Mouse (Mus musculus): ENCODE results near the gene Ino80e. TPM values are rescaled to one million over a fixed set of nuclear protein-coding genes. Genes with fewer than 3 reads are reported as not detected.

Ino80e gene
- polyA plus RNA-seq, 1 experiment from 2014 or later = 59.9 TPM

DNA sequence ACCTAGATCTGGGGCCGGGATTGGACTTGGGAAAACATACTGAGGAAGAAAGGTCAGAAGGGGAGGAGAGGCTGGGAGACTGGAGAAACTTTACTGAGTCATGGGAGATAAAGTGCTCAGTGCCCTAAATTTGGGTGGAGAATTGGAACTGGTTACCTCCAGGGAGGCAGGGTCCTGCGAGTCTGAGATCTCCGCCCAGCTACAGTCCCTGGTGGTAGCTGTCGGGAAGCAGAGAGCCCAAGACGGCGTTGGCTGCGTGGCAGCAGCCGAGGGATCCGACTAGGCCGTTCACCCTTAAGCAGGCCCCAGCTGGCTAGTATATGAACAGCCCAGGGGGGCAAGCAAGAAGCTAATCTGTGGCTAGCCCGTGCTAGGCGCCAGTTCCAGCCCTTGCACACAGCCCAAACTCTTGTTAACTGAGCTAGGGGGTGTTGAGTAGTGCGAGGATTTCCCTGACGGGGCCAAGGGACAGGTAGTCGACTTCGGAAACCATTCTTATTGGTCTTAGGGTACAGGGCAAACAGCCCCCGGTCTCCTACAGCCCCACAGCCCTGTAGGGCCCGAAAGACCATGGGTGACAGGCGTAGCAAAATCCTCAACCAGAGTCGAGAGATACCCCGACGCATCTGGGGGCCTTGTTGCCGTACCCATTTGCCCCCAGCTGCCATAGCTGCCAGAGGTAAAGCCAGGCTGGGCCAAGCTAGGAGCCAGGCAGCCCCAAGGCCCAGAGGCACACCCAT is 7.8 kb upstream of the Ino80e start:
- WGBS (ENCODE audit: missing documents) = 97% methylated on average over 19 of the region's 23 CpGs

GRCm38 (mm10) chr7:126868003-126868402 is 5.8 kb upstream of the Ino80e start:
- peaks cover 63% of the 10 kb centered on the region for H3K36me3 ChIP-seq (ENCODE audit: inconsistent target)
- WGBS (ENCODE audit: missing documents) = 82% methylated on average over 12 of the region's 12 CpGs
- no peak overlapping the region for H3K4me3 ChIP-seq (ENCODE audit: inconsistent target)
- H3K79me2 ChIP-seq (ENCODE audit: inconsistent target) = no peaks in the 10 kb centered on the region
- H3K27ac ChIP-seq = no peak overlapping the region

More for the DNA sequence above, 7.8 kb upstream of the Ino80e start:
- no peak overlapping the region for H3K27ac ChIP-seq
- no peak overlapping the region for H3K4me3 ChIP-seq (ENCODE audit: inconsistent target)
- peaks cover 83% of the 10 kb centered on the region for H3K36me3 ChIP-seq (ENCODE audit: inconsistent target)
- H3K79me2 ChIP-seq (ENCODE audit: inconsistent target) = no peaks in the 10 kb centered on the region; the same call in 1 of the 2 replicates

DNA sequence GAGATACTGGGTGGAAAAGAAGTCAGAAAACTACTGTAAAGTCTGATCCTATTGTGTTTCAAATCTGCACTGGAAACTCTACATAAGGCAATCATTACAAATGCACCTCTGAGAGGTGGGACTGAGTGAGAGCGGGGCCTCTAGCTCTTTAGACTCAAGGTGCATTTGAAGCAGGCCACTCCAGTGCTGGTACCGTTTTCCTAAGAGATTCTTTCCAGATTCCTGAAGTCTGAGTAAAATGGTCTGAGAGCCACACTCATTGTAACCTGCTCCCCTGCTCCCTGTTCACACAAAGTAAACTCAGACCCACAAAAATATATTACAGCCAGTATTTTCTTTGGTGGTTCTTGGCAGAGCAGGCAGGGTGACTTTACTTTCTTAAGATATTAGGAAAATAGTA is 5.4 kb upstream of the Ino80e start:
- no peaks in the 10 kb centered on the region for H3K79me2 ChIP-seq (ENCODE audit: inconsistent target)
- H3K27ac ChIP-seq = no peak overlapping the region
- no peak overlapping the region for H3K4me3 ChIP-seq (ENCODE audit: inconsistent target)
- peaks cover 58% of the 10 kb centered on the region for H3K36me3 ChIP-seq (ENCODE audit: inconsistent target)
- 90% methylated on average over 2 of the region's 2 CpGs for WGBS (ENCODE audit: missing documents)

DNA sequence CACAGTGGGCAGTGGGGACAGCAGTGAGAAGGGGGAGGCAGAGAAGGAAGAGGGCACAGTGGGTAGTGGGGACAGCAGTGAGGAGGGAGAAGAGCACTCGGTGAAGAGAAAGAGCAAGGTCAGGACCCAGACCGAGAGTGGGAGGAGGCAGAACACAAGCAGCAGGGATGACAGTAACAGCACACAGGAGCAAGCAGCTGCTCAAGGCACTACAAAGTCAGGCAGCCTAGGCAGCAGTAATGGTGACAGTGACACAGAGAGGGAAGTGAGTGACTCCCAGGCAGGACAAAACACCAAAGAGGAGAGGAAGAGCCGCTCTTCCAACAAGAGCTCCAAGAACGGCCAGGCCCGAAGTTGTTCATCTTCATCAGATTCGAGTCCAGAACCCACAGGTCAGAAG is 1.6 kb upstream of the Ino80e start:
- H3K4me3 ChIP-seq (ENCODE audit: inconsistent target) = no peak overlapping the region
- WGBS (ENCODE audit: missing documents) = 74% methylated on average over 5 of the region's 6 CpGs
- H3K79me2 ChIP-seq (ENCODE audit: inconsistent target) = peaks cover 19% of the 10 kb centered on the region; the same call in 1 of the 2 replicates
- peaks cover 29% of the 10 kb centered on the region; the same call in 1 of the 2 replicates for H3K36me3 ChIP-seq (ENCODE audit: inconsistent target)
- no peak overlapping the region for H3K27ac ChIP-seq

DNA sequence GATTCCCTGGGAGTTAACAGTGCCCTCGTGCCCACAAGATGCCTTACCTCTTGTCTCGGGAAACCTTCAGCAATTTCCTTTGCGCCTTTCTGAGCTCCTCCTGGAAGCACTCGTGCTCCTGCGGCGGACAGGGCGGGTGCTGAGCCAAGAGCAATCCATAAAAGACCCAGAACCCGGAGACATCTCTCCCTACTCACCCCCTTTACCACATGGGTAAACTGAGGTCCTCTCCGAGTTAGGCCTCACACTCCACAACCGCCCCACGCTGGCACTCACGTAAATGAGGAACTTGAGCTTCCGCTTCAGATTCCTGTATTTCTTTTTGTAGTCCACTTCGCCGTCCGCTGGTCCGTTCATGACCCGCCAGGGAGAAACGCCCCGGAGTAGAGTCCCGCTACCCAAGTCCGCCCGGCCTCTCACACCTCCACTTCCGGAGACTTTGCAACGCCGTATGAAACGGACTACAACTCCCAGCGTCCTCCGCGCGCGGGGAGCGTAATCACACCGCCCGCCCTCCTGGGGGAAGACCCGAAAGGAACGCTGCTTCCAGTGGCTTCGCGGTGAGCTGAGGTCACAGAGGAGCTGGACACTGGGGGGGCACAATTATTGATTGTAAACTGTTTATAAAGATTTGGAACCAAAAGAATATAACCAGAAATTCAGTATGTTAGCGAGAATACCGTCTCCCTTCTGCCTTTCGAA is 597 bp downstream of the Ino80e start, which contains the start of gene Hirip3:
Gene Hirip3 (plus strand): TSS at position 544 of the 702 bp plus-strand sequence.
- peak within 1 kb of the TSS; percentile 69 for H3K27ac ChIP-seq
- H3K79me2 ChIP-seq (ENCODE audit: inconsistent target) = peaks cover 19% of the 10 kb centered on the region; the same call in 1 of the 2 replicates
- H3K4me3 ChIP-seq (ENCODE audit: inconsistent target) = peak within 1 kb of the TSS; percentile 80
- 1% methylated on average over 42 of the region's 42 CpGs for WGBS (ENCODE audit: missing documents)
- H3K36me3 ChIP-seq (ENCODE audit: inconsistent target) = peaks cover 24% of the 10 kb centered on the region

DNA sequence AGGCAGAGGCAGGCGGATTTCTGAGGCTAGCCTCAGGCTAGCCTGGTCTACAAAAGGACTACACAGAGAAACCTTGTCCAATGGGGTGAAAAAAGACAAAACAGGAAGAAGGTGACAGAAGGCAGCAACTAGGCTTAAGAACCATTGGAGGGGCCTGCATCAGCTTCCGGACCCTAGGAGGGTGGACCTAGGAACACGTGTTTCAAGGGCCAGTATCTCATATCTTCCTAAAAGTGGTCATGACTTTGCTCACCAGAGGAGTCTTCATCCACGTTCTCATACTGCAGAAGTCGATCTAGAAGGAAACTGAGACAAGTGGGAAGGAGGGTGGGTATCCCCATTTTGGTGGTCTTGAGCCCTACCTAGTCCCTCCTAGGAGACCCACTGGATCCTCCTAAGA is 1.2 kb downstream of the Ino80e start:
- H3K36me3 ChIP-seq (ENCODE audit: inconsistent target) = peaks cover 30% of the 10 kb centered on the region
- H3K27ac ChIP-seq = peak overlapping the region; percentile 69
- H3K4me3 ChIP-seq (ENCODE audit: inconsistent target) = peak overlapping the region; percentile 80
- H3K79me2 ChIP-seq (ENCODE audit: inconsistent target) = peaks cover 19% of the 10 kb centered on the region; the same call in 1 of the 2 replicates
- WGBS (ENCODE audit: missing documents) = 39% methylated on average over 5 of the region's 5 CpGs

- peaks cover 19% of the 10 kb centered on the region; the same call in 1 of the 2 replicates for H3K79me2 ChIP-seq (ENCODE audit: inconsistent target)
- H3K27ac ChIP-seq = no peak overlapping the region
- WGBS (ENCODE audit: missing documents) = 83% methylated on average over 9 of the region's 9 CpGs
- no peak overlapping the region for H3K4me3 ChIP-seq (ENCODE audit: inconsistent target)
- H3K36me3 ChIP-seq (ENCODE audit: inconsistent target) = peaks cover 71% of the 10 kb centered on the region
Observed at GRCm38 (mm10) chr7:126856741-126857420, 5.3 kb downstream of the Ino80e start.

DNA sequence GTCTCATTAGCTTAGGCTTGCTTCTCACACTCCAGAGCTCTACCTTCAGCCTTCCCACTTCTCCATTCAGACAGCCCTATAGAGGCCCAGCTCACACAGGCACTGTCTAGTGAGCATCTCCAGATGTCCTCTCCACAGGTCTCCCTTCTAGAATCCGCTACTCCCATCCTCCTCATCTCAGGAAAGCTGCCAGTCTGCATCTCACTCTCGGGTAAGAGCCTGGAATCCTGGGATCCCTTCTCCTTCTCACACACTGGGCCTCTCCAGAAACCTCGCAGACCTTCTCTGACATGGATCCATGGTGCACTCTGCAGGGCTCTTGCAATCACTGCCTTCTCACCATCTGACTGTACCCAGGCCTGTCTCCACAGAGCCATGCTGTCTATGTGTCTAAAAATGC is 6.5 kb downstream of the Ino80e start:
- WGBS (ENCODE audit: missing documents) = 92% methylated on average over 3 of the region's 3 CpGs
- Histone ChIP-seq H3K27ac (no peak overlapping the region), H3K4me3 (ENCODE audit: inconsistent target) (no peak overlapping the region), H3K36me3 (ENCODE audit: inconsistent target) (peaks cover 73% of the 10 kb centered on the region), H3K79me2 (ENCODE audit: inconsistent target) (peaks cover 9% of the 10 kb centered on the region; the same call in 1 of the 2 replicates)

GRCm38 (mm10) chr7:126853454-126853853 is 8.7 kb downstream of the Ino80e start:
- Histone ChIP-seq H3K4me3 (ENCODE audit: inconsistent target) (no peak overlapping the region), H3K27ac (no peak overlapping the region), H3K79me2 (ENCODE audit: inconsistent target) (no peaks in the 10 kb centered on the region), H3K36me3 (ENCODE audit: inconsistent target) (peaks cover 64% of the 10 kb centered on the region)
- WGBS (ENCODE audit: missing documents) = 96% methylated on average over 5 of the region's 5 CpGs

DNA sequence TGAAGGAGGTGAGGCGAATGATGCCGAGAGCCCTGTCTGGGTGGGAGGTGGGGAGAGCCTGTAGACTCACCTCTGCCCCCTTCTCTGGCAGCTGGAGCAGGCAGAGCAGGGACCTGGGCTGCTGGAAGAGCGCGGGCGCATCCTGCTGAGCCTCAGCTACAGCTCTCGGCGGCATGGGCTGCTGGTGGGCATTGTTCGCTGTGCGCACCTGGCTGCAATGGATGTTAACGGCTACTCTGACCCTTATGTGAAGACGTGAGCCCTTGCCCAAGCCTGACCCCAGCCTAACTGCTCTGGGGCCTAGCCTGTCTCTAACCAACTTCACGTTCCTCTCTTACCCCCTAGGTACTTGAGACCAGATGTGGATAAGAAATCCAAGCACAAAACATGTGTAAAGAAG is 11.0 kb downstream of the Ino80e start:
- Histone ChIP-seq H3K36me3 (ENCODE audit: inconsistent target) (peaks cover 45% of the 10 kb centered on the region), H3K4me3 (ENCODE audit: inconsistent target) (no peak overlapping the region), H3K79me2 (ENCODE audit: inconsistent target) (no peaks in the 10 kb centered on the region), H3K27ac (no peak overlapping the region)
- 76% methylated on average over 12 of the region's 12 CpGs for WGBS (ENCODE audit: missing documents)

DNA sequence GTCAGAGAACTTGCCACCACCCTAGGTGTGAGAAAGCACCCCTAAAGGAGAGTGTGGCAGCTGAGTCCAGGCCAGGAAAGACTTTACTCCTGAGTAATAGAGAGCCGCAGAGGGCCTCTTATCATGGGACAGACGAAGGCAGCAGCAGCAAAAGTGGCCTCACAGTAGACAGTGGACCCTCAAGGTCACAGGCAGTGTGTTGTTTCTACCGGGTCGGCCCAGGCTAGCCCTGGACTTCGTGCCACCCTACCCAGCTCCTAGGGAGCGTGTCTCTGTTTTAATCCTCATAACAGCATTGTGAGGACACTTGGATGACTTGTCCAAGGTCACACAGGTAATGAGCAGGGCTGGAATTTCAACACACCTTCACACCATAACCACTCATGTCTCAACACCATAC is 12.0 kb downstream of the Ino80e start:
- peaks cover 35% of the 10 kb centered on the region; the same call in 1 of the 2 replicates for H3K36me3 ChIP-seq (ENCODE audit: inconsistent target)
- WGBS (ENCODE audit: missing documents) = 86% methylated on average over 6 of the region's 6 CpGs
- no peak overlapping the region for H3K4me3 ChIP-seq (ENCODE audit: inconsistent target)
- no peaks in the 10 kb centered on the region for H3K79me2 ChIP-seq (ENCODE audit: inconsistent target)
- H3K27ac ChIP-seq = no peak overlapping the region

DNA sequence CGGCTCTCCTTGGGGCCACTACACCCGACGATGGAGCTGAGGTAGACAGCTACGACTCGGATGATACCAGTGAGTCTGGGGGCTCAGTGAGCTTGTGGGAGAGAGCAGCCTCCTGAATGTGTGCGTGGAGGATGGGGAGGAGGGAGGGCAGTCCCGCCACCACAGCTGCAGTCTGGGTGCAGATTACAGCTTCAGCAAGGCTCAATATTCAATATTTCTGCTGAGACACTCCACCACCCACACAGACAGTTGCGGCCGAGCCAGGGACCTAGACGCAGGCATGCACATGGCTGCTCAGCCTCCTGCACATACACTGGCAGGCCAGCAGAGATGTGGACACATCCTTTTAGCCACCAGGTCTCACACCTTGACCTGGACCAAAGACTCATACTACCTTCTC is 13.4 kb downstream of the Ino80e start:
- Histone ChIP-seq H3K4me3 (ENCODE audit: inconsistent target) (no peak overlapping the region), H3K36me3 (ENCODE audit: inconsistent target) (peaks cover 21% of the 10 kb centered on the region; the same call in 1 of the 2 replicates), H3K79me2 (ENCODE audit: inconsistent target) (no peaks in the 10 kb centered on the region), H3K27ac (no peak overlapping the region)
- 42% methylated on average over 10 of the region's 10 CpGs for WGBS (ENCODE audit: missing documents)

DNA sequence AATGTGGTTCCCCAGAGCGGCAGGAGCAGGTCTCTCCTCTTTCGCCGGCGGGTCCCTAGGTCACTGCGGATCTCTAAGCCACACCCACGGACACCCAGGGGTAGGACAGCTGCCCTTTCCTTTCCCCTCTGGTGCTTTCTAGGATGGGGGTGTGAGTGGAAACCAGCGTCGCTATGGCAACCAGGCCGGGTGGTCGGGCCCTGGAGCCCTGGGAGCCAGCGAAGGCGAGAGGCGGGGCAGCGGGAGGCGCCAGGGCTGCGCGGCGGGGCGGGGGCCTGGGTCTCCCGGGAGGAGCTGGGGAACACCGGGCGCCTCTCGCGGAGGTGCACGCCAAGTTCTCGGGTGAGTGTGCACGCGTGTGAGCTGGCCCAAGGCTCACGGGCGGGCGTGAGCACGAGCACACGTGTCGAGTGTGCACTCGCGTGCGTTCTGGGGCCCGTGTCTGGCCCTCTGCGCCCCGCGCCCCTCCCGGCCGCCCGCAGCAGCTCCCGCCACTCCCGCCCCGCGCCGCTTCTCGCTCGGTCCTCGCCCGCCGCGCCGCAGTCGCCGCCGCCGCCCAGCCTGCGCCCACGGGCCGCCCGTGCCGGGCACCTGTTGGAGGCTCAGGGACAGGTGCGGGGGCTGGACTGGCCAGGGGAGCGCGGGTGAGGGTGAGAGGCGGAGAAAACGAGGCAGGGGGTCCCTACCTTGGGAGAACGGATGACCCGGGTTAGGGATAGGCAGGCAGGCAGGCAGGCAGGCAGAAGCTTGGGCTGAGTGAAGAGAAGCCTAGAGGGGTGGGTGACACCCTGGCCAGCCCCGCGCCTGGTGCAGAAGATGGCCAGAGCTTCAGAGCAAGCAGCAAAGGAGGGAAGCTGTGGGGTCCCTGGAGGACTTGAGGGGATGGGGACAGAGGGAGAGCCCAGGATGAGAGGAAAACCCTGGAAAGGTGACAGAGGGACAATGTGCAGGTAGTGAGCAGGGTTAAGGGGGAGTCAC is 14.5 kb downstream of the Ino80e start:
- Histone ChIP-seq H3K4me3 (ENCODE audit: inconsistent target) (no peak overlapping the region), H3K36me3 (ENCODE audit: inconsistent target) (peaks cover 10% of the 10 kb centered on the region; the same call in 1 of the 2 replicates), H3K27ac (no peak overlapping the region), H3K79me2 (ENCODE audit: inconsistent target) (no peaks in the 10 kb centered on the region)
- 6% methylated on average over 56 of the region's 74 CpGs for WGBS (ENCODE audit: missing documents)

- H3K4me3 ChIP-seq (ENCODE audit: inconsistent target) = no peak within 1 kb of the TSS
- peaks cover 4% of the 10 kb centered on the region; the same call in 1 of the 2 replicates for H3K36me3 ChIP-seq (ENCODE audit: inconsistent target)
- 61% methylated on average over 4 of the region's 4 CpGs for WGBS (ENCODE audit: missing documents)
- H3K79me2 ChIP-seq (ENCODE audit: inconsistent target) = no peaks in the 10 kb centered on the region
- no peak within 1 kb of the TSS for H3K27ac ChIP-seq
Observed at GRCm38 (mm10) chr7:126847116-126847420, 15.1 kb downstream of the Ino80e start, which contains the start of gene Doc2a. Gene Doc2a, plus strand, starts transcription at chr7:126847416.
